Comparison of ENCODE assay signal across 11 mouse cellular contexts in genomic region chr16:24960901-24961806, GRCm38 (mm10).
A peak's percentile ranks its signal among the peaks of the same experiment; 100 is the strongest.
DNase-seq lines count a peak whose midpoint lies in the region; ATAC-seq and TF ChIP-seq lines count a peak whose summit lies in the region.
"Had no signal": no experiment of that assay in that cellular context is flagged by ENCODE, and none has a peak within 500 bp of the region (broad histone marks: within the 10 kb centered on the region; RNA-seq: fewer than 3 reads in every experiment).

No protein-coding gene starts in this region.

- H3K9ac ChIP-seq in heart, embryonic 16.5 days (ENCODE audit: low read length), result no peak overlapping the region
- H3K9ac ChIP-seq in kidney, embryonic 14.5 days (ENCODE audit: low read depth, low read length), result no peak overlapping the region
- H3K9ac ChIP-seq in hindbrain, postnatal 0 days (replicated peaks; ENCODE audit: low read length), result no peak overlapping the region
- H3K9ac ChIP-seq in intestine, postnatal 0 days (ENCODE audit: low read depth, low read length), result no peak overlapping the region
- H3K9ac ChIP-seq: embryonic facial prominence, embryonic 12.5 days; limb, embryonic 12.5 days had no signal

- no peaks in the 10 kb centered on the region for H3K27me3 ChIP-seq in heart, embryonic 16.5 days (ENCODE audit: control insufficient read depth, insufficient read depth, low read length)
- no peaks in the 10 kb centered on the region for H3K27me3 ChIP-seq in kidney, embryonic 14.5 days (ENCODE audit: control insufficient read depth, insufficient read depth, low read length)
- H3K27me3 ChIP-seq in hindbrain, postnatal 0 days (ENCODE audit: insufficient read depth, low read length), result no peaks in the 10 kb centered on the region
- H3K27me3 ChIP-seq in intestine, postnatal 0 days (replicated peaks; ENCODE audit: control insufficient read depth, insufficient read depth, low read length), result no peaks in the 10 kb centered on the region
- H3K27me3 ChIP-seq: embryonic facial prominence, embryonic 12.5 days; limb, embryonic 12.5 days had no signal

- intact Hi-C loops in heart, postnatal 25 days (cut with DNase I), result no loop called here

- H3K4me3 ChIP-seq in heart, embryonic 16.5 days (ENCODE audit: low read length), result no peak overlapping the region
- H3K4me3 ChIP-seq in kidney, embryonic 14.5 days (ENCODE audit: low read length), result no peak overlapping the region
- H3K4me3 ChIP-seq in hindbrain, postnatal 0 days (ENCODE audit: low read length), result no peak overlapping the region
- H3K4me3 ChIP-seq in intestine, postnatal 0 days (ENCODE audit: low read depth, low read length), result no peak overlapping the region
- H3K4me3 ChIP-seq: embryonic facial prominence, embryonic 12.5 days; limb, embryonic 12.5 days had no signal

- H3K36me3 ChIP-seq in heart, embryonic 16.5 days (ENCODE audit: control insufficient read depth, insufficient read depth), result 0 out of 2 replicates have a peak, but pooled peaks cover 3% of the 10 kb centered on the region
- H3K36me3 ChIP-seq in kidney, embryonic 14.5 days (ENCODE audit: control insufficient read depth, insufficient read depth, low read length), result no peaks in the 10 kb centered on the region
- H3K36me3 ChIP-seq in hindbrain, postnatal 0 days (ENCODE audit: insufficient read depth, low read length), result no peaks in the 10 kb centered on the region
- H3K36me3 ChIP-seq in intestine, postnatal 0 days (ENCODE audit: control insufficient read depth, insufficient read depth), result no peaks in the 10 kb centered on the region
- H3K36me3 ChIP-seq: embryonic facial prominence, embryonic 12.5 days; G1E had no signal

- H3K4me2 ChIP-seq in heart, embryonic 16.5 days (ENCODE audit: low read depth, low read length), result no peak overlapping the region
- no peak overlapping the region for H3K4me2 ChIP-seq in kidney, embryonic 14.5 days (replicated peaks; ENCODE audit: low read depth, low read length)
- H3K4me2 ChIP-seq in hindbrain, postnatal 0 days (ENCODE audit: low read depth, low read length), result no peak overlapping the region
- H3K4me2 ChIP-seq in intestine, postnatal 0 days (replicated peaks; ENCODE audit: low read depth), result no peak overlapping the region
- H3K4me2 ChIP-seq: embryonic facial prominence, embryonic 12.5 days; limb, embryonic 12.5 days had no signal

- WGBS in heart, embryonic 16.5 days, result 51% methylated on average over 10 of the region's 10 CpGs
- WGBS in kidney, embryonic 14.5 days, result 74% methylated on average over 10 of the region's 10 CpGs
- 78% methylated on average over 10 of the region's 10 CpGs for WGBS in hindbrain, postnatal 0 days
- 83% methylated on average over 10 of the region's 10 CpGs for WGBS in intestine, postnatal 0 days

- peak; percentile 21 to 38 for DNase-seq in heart, adult 18-20 months
- no peak for DNase-seq in heart, postnatal 25 days (ENCODE audit: low spot score)
- DNase-seq in right cerebral cortex, postnatal 25 days, result peak; percentile 11
- DNase-seq in right cerebral cortex, postnatal 4 days, result no peak
- DNase-seq in hindbrain, postnatal 0 days (ENCODE audit: low spot score), result no peak

- TF ChIP-seq CTCF in hindbrain, postnatal 0 days (IDR thresholded peaks at IDR 0.05; ENCODE audit: low read depth), result no peak
- no peak for TF ChIP-seq CTCF in intestine, postnatal 0 days (IDR thresholded peaks at IDR 0.05; ENCODE audit: low read depth)

- H3K4me1 ChIP-seq in heart, embryonic 16.5 days (ENCODE audit: control insufficient read depth, insufficient read depth, low read length), result peaks cover 20% of the 10 kb centered on the region
- H3K4me1 ChIP-seq in kidney, embryonic 14.5 days (ENCODE audit: control insufficient read depth, insufficient read depth, low read length), result no peaks in the 10 kb centered on the region
- no peaks in the 10 kb centered on the region for H3K4me1 ChIP-seq in hindbrain, postnatal 0 days (ENCODE audit: insufficient read depth, low read length)
- no peaks in the 10 kb centered on the region for H3K4me1 ChIP-seq in intestine, postnatal 0 days (replicated peaks; ENCODE audit: control insufficient read depth, insufficient read depth, low read length)
- H3K4me1 ChIP-seq: limb, embryonic 12.5 days had no signal

- peaks cover 5% of the 10 kb centered on the region for H3K9me3 ChIP-seq in heart, embryonic 16.5 days (replicated peaks; ENCODE audit: control insufficient read depth, low read length)
- 0 out of 2 replicates have a peak, but pooled peaks cover 3% of the 10 kb centered on the region for H3K9me3 ChIP-seq in kidney, embryonic 14.5 days (ENCODE audit: control insufficient read depth, low read length)
- H3K9me3 ChIP-seq in hindbrain, postnatal 0 days (ENCODE audit: low read length), result no peaks in the 10 kb centered on the region
- 0 out of 2 replicates have a peak, but pooled peaks cover 5% of the 10 kb centered on the region for H3K9me3 ChIP-seq in intestine, postnatal 0 days (ENCODE audit: control insufficient read depth)

- ATAC-seq in heart, embryonic 16.5 days (replicated peaks; ENCODE audit: extremely low read depth, insufficient read depth, low FRiP score), result no peak
- ATAC-seq in kidney, embryonic 14.5 days (ENCODE audit: low FRiP score, low TSS enrichment), result no peak
- no peak for ATAC-seq in hindbrain, postnatal 0 days
- ATAC-seq in intestine, postnatal 0 days, result no peak

- H3K27ac ChIP-seq in heart, embryonic 16.5 days (ENCODE audit: low read length), result peak overlapping the region; percentile 30
- H3K27ac ChIP-seq in kidney, embryonic 14.5 days (ENCODE audit: low read depth, low read length), result no peak overlapping the region
- no peak overlapping the region for H3K27ac ChIP-seq in hindbrain, postnatal 0 days
- H3K27ac ChIP-seq in intestine, postnatal 0 days (ENCODE audit: low read depth, low read length), result no peak overlapping the region
- H3K27ac ChIP-seq: embryonic facial prominence, embryonic 12.5 days; limb, embryonic 12.5 days had no signal

Comparison
In these comparisons a context has a peak if more than half of its experiments do, and no peak if none do; other contexts are left out.
1. DNase-seq: peak in heart, adult 18-20 months (2 of 2) and right cerebral cortex, postnatal 25 days (single experiment); none in heart, postnatal 25 days (single experiment), right cerebral cortex, postnatal 4 days (single experiment) and hindbrain, postnatal 0 days (single experiment).